Mouse (Mus musculus) liver, embryonic 16.5 days (tissue): Measurements from ENCODE around the gene Fam19a3. TPM values are rescaled to one million over a fixed set of nuclear protein-coding genes. Genes with fewer than 3 reads are reported as not detected.
"Not testable (repeated sequence)": the region's sequence is repeated elsewhere in the genome, so short reads cannot be mapped to it uniquely, and the experiment has no call there.

Source experiments
- ATAC-seq: fragments of 200-750 bp; cut with Nextera tagmentation; 2 replicates; pipeline ENCODE4 v1.8.0; 2017; ENCODE audit warnings: low read depth, mild to moderate bottlenecking, moderate number of reproducible peaks, moderate library complexity
- H3K27ac ChIP-seq: fragments of 300-500 bp; sonication (generic); 2 replicates; pipeline ENCODE4 v1.5.1; 2014; ENCODE audit warnings: mild to moderate bottlenecking, low read length
- H3K27me3 ChIP-seq: fragments of 300-500 bp; sonication (generic); 2 replicates; pipeline ENCODE4 v1.6.1; 2014; ENCODE audit warnings: low read depth, low read length, mixed read lengths; ENCODE audit not compliant: control insufficient read depth, insufficient read depth
- H3K36me3 ChIP-seq: fragments of 300-500 bp; sonication (generic); 2 replicates; pipeline ENCODE4 v1.6.1; 2014; ENCODE audit warnings: mild to moderate bottlenecking; ENCODE audit not compliant: control insufficient read depth, insufficient read depth
- H3K4me1 ChIP-seq: fragments of 300-500 bp; sonication (generic); 2 replicates; pipeline ENCODE4 v1.6.1; 2014; ENCODE audit warnings: low read depth, low read length, mixed read lengths; ENCODE audit not compliant: control insufficient read depth
- H3K4me2 ChIP-seq: fragments of 300-500 bp; sonication (generic); 2 replicates; pipeline ENCODE4 v1.6.1; 2014; ENCODE audit warnings: low read depth, low read length, mixed read lengths
- H3K4me3 ChIP-seq: fragments of 300-500 bp; sonication (generic); 2 replicates; pipeline ENCODE4 v1.5.1; 2014; ENCODE audit warnings: low read depth, mild to moderate bottlenecking, low read length
- H3K9ac ChIP-seq: fragments of 300-500 bp; sonication (generic); 2 replicates; pipeline ENCODE4 v1.6.1; 2014; ENCODE audit warnings: low read depth, low read length
- H3K9me3 ChIP-seq: fragments of 300-500 bp; sonication (generic); replicated peaks from 2 replicates; pipeline ENCODE4 v1.6.1; 2016; ENCODE audit warnings: low read length; ENCODE audit not compliant: control insufficient read depth
- WGBS: fragments of 180-500 bp; shearing (Covaris S2); extraction: QIAGEN DNeasy Blood & Tissue Kit; methylation state at CpG from one replicate; pipeline ENCODE4 v1.1.7; 2014; ENCODE audit not compliant: insufficient replicate concordance; 5-methylcytosine and 5-hydroxymethylcytosine counted together
- polyA plus RNA-seq: library from polyadenylated mRNA; unstranded; fragments of >200 nt; fragmentation: Nextera tagmentation; extraction: Ambion mirVana; gene quantifications from 2 replicates; pipeline ENCODE4 v1.2.1, GENCODE M21; 2015

The Fam19a3 gene
- polyA plus RNA-seq, 1 experiment from 2014 or later = not detected

DNA sequence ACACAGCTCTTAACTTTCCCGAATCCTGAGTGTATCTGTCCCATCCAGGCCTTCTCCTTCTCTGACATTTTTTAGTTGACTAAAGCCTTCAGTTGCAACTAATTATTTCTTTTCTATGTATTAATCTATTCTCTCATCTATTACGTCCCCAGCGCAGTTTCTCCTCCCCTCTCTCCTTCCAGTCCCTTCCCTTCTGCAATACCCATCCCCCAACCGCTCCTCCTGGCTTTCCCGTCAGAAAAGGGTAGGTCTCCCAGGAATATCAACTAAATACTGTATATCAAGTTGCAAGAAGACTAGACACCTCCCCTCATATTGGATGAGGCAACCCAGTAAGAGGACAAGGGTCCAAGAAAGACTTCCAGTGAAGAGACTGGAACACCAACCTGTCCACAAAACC lies 22.8 kb downstream of the Fam19a3 start:
- H3K36me3 ChIP-seq = no peaks in the 10 kb centered on the region

DNA sequence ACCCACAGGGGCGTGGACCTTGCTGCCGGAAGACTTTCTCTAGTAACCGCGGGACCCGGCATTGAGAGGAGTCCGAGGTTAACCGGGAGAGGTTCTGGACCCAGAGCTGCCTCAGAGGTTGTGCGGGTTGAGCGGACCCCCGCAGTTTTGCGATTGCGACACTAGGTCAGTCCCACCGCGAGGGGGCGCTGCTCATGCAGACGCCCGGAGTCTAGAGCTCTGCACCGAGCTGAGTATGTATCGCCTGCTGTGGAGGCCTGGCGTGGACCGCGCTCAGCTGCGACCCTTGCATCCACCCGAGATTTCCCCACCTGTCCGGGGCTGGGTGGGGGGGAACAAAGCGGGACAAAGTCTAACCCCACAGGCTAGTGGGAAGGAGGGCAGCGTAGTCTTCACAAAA lies 23.2 kb downstream of the Fam19a3 start:
- Histone ChIP-seq H3K4me3 (peak overlapping the region; percentile 50), H3K4me2 (peak overlapping the region; percentile 82), H3K9me3 (no peaks in the 10 kb centered on the region), H3K36me3 (no peaks in the 10 kb centered on the region), H3K4me1 (peaks cover 20% of the 10 kb centered on the region), H3K27me3 (peaks cover 6% of the 10 kb centered on the region), H3K9ac (peak overlapping the region; percentile 48), H3K27ac (no peak overlapping the region)
- peak; percentile 48; the same call in 1 of the 2 replicates for ATAC-seq
- under 1% methylated on average over 27 of the region's 27 CpGs for WGBS

More for the DNA sequence above, 22.8 kb downstream of the Fam19a3 start:
- 24% methylated on average over 5 of the region's 5 CpGs for WGBS
- peak overlapping the region; percentile 82 for H3K4me2 ChIP-seq
- H3K9me3 ChIP-seq = no peaks in the 10 kb centered on the region
- H3K27me3 ChIP-seq = peaks cover 6% of the 10 kb centered on the region
- peak overlapping the region; percentile 50 for H3K4me3 ChIP-seq
- no peak overlapping the region for H3K27ac ChIP-seq
- H3K4me1 ChIP-seq = peaks cover 20% of the 10 kb centered on the region
- H3K9ac ChIP-seq = no peak overlapping the region; the same call in 1 of the 2 replicates
- ATAC-seq = no peak

DNA sequence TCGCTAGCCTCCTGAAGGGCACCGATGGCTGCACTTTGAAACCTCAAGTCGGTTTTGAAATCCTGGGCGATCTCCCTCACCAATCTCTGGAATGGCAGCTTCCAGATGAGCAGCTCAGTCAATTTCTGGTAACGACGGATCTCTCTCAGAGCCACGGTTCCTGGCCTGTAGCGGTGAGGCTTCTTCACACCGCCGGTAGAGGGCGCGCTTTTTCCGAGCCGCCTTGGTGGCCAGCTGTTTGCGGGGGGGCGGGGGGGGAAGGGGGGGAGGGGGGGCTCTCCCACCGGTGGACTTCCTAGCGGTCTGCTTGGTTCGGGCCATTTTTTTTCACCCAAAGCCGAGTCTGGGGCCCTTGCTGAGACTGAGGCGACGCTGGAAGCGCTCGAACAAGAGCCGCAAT lies 28.8 kb downstream of the Fam19a3 start:
- H3K4me1 ChIP-seq, H3K9ac ChIP-seq, H3K27ac ChIP-seq, H3K4me3 ChIP-seq, H3K36me3 ChIP-seq, ATAC-seq, H3K27me3 ChIP-seq, H3K9me3 ChIP-seq: not testable (repeated sequence)
- H3K4me2 ChIP-seq = peak overlapping the region; percentile 35; the same call in 1 of the 2 replicates
- WGBS = 26% methylated on average over 16 of the region's 25 CpGs

GRCm38 (mm10) chr3:104743864-104744263 lies 37.8 kb downstream of the Fam19a3 start:
- Histone ChIP-seq H3K4me1 (no peaks in the 10 kb centered on the region), H3K9ac (no peak overlapping the region), H3K36me3 (no peaks in the 10 kb centered on the region), H3K4me2 (no peak overlapping the region), H3K27me3 (no peaks in the 10 kb centered on the region), H3K4me3 (no peak overlapping the region), H3K27ac (no peak overlapping the region), H3K9me3 (no peaks in the 10 kb centered on the region)
- WGBS = 15% methylated on average over 1 of the region's 1 CpGs
- ATAC-seq = no peak

DNA sequence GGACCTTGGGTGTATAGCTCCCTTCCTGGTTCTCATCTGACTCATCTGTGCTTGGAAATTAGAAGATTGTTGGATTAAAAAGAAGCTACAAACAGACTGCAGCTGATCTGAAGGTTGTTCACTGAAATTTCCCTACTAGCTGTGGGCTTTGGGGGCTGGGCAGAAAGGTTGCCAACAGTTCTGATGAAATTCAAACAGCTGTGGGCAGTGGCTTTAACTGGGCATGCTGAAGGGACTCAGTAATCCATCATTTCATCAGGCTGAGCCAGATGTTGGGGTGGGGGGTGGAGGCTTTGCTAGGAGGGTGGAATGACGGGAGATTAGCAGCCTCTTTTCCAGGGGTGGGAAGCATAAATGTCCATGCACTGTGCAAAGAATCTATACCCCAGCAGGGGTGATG lies 38.5 kb downstream of the Fam19a3 start:
- Histone ChIP-seq H3K27ac (no peak overlapping the region), H3K27me3 (no peaks in the 10 kb centered on the region), H3K4me2 (no peak overlapping the region), H3K9ac (no peak overlapping the region), H3K4me3 (no peak overlapping the region), H3K4me1 (no peaks in the 10 kb centered on the region), H3K9me3 (no peaks in the 10 kb centered on the region), H3K36me3 (no peaks in the 10 kb centered on the region)
- ATAC-seq = no peak
- 50% methylated on average over 1 of the region's 1 CpGs for WGBS

GRCm38 (mm10) chr3:104741954-104742353 lies 39.7 kb downstream of the Fam19a3 start:
- Histone ChIP-seq H3K4me2 (no peak overlapping the region), H3K4me3 (no peak overlapping the region), H3K9ac (no peak overlapping the region), H3K27me3 (no peaks in the 10 kb centered on the region), H3K4me1 (no peaks in the 10 kb centered on the region), H3K27ac (no peak overlapping the region), H3K9me3 (no peaks in the 10 kb centered on the region), H3K36me3 (no peaks in the 10 kb centered on the region)
- 77% methylated on average over 3 of the region's 3 CpGs for WGBS
- no peak for ATAC-seq

GRCm38 (mm10) chr3:104734654-104735053 lies 47.0 kb downstream of the Fam19a3 start:
- ATAC-seq = no peak
- Histone ChIP-seq H3K27me3 (no peaks in the 10 kb centered on the region), H3K4me2 (no peak overlapping the region), H3K4me1 (no peaks in the 10 kb centered on the region), H3K27ac (no peak overlapping the region), H3K36me3 (no peaks in the 10 kb centered on the region), H3K9ac (no peak overlapping the region), H3K9me3 (no peaks in the 10 kb centered on the region), H3K4me3 (no peak overlapping the region)
- 49% methylated on average over 7 of the region's 7 CpGs for WGBS

GRCm38 (mm10) chr3:104732907-104733306 lies 48.7 kb downstream of the Fam19a3 start:
- H3K9ac ChIP-seq = no peak overlapping the region
- no peak overlapping the region for H3K4me2 ChIP-seq
- H3K4me3 ChIP-seq = no peak overlapping the region
- H3K9me3 ChIP-seq = no peaks in the 10 kb centered on the region
- no peak for ATAC-seq
- H3K36me3 ChIP-seq = no peaks in the 10 kb centered on the region
- H3K27me3 ChIP-seq = no peaks in the 10 kb centered on the region
- 59% methylated on average over 3 of the region's 3 CpGs for WGBS
- H3K27ac ChIP-seq = no peak overlapping the region
- H3K4me1 ChIP-seq = no peaks in the 10 kb centered on the region

DNA sequence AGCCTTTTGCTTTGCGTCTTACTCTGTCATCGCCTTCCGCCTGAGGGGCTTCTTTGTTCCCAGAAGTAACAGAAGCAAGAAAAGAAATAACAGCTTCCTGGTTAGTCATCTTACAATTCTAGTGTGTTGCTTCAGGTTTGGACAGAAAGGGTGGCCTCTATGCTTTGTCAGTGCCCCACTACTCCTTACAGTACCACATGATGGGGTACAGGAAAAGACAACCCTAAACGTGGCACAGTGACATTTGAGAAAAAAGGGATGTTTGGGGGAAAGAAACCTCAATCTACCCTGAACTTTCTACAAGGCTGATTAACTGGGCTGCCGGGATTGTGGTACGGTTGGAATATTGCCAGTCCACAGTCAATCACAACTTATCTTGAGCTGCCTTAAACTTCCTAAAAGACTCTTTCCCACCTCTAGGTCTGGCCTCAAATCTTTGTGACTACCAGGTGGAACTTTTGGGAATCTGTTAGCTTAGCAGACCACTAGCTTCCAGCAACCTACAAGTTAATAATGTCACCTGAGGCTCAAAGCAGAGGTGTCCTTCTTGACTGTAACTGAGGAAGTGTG lies 52.3 kb downstream of the Fam19a3 start:
- no peak for ATAC-seq

More for the DNA sequence above, 52.3 kb downstream of the Fam19a3 start:
- H3K9ac ChIP-seq = no peak overlapping the region
- no peak overlapping the region for H3K4me2 ChIP-seq
- no peaks in the 10 kb centered on the region for H3K27me3 ChIP-seq
- no peak overlapping the region for H3K4me3 ChIP-seq
- H3K27ac ChIP-seq = no peak overlapping the region
- WGBS = 59% methylated on average over 6 of the region's 6 CpGs
- no peaks in the 10 kb centered on the region for H3K36me3 ChIP-seq
- H3K9me3 ChIP-seq = no peaks in the 10 kb centered on the region
- no peaks in the 10 kb centered on the region for H3K4me1 ChIP-seq
